In genomic region chr11:69090367-69090766, GRCm38 (mm10) we compare ENCODE assay signal across 9 mouse cellular contexts. TPM values are rescaled to one million over a fixed set of nuclear protein-coding genes. Genes with fewer than 3 reads are reported as not detected.
DNase-seq lines count a peak whose midpoint lies in the region; ATAC-seq and TF ChIP-seq lines count a peak whose summit lies in the region.
"Had no signal": no experiment of that assay in that cellular context is flagged by ENCODE, and none has a peak within 500 bp of the region (broad histone marks: within the 10 kb centered on the region; RNA-seq: fewer than 3 reads in every experiment).

No protein-coding gene starts in this region.

- TF ChIP-seq CTCF in midbrain, postnatal 0 days (IDR thresholded peaks at IDR 0.05) = no peak

- 0 out of 2 replicates have a peak overlapping the region, but pooled peaks have one; percentile 95 for H3K27ac ChIP-seq in kidney, embryonic 15.5 days
- H3K27ac ChIP-seq in forebrain, embryonic 12.5 days = 0 out of 2 replicates have a peak overlapping the region, but pooled peaks have one; percentile 31
- 0 out of 2 replicates have a peak overlapping the region, but pooled peaks have one; percentile 89 for H3K27ac ChIP-seq in hindbrain, embryonic 15.5 days (replicated peaks)
- no peak overlapping the region for H3K27ac ChIP-seq in midbrain, postnatal 0 days (ENCODE audit: low read depth, low read length)

- peak overlapping the region; percentile 96 for H3K4me3 ChIP-seq in kidney, embryonic 15.5 days (replicated peaks)
- H3K4me3 ChIP-seq in forebrain, embryonic 12.5 days (replicated peaks) = no peak overlapping the region
- peak overlapping the region; percentile 64; the same call in 1 of the 2 replicates for H3K4me3 ChIP-seq in hindbrain, embryonic 15.5 days
- no peak overlapping the region for H3K4me3 ChIP-seq in midbrain, postnatal 0 days (ENCODE audit: low read depth, low read length)

- H3K36me3 ChIP-seq in kidney, embryonic 15.5 days = peaks cover 31% of the 10 kb centered on the region
- H3K36me3 ChIP-seq in forebrain, embryonic 12.5 days (replicated peaks) = peaks cover 21% of the 10 kb centered on the region
- H3K36me3 ChIP-seq in hindbrain, embryonic 15.5 days = peaks cover 9% of the 10 kb centered on the region
- peaks cover 13% of the 10 kb centered on the region; the same call in 1 of the 2 replicates for H3K36me3 ChIP-seq in midbrain, postnatal 0 days (ENCODE audit: insufficient read depth, low read length)

- H3K27me3 ChIP-seq in kidney, embryonic 15.5 days = no peaks in the 10 kb centered on the region
- no peaks in the 10 kb centered on the region for H3K27me3 ChIP-seq in forebrain, embryonic 12.5 days
- H3K27me3 ChIP-seq in hindbrain, embryonic 15.5 days = no peaks in the 10 kb centered on the region
- H3K27me3 ChIP-seq in midbrain, postnatal 0 days (ENCODE audit: insufficient read depth, low read length) = no peaks in the 10 kb centered on the region

- peaks cover 66% of the 10 kb centered on the region for H3K4me1 ChIP-seq in kidney, embryonic 15.5 days
- peaks cover 34% of the 10 kb centered on the region for H3K4me1 ChIP-seq in forebrain, embryonic 12.5 days
- peaks cover 43% of the 10 kb centered on the region for H3K4me1 ChIP-seq in hindbrain, embryonic 15.5 days (replicated peaks)
- peaks cover 16% of the 10 kb centered on the region; the same call in 1 of the 2 replicates for H3K4me1 ChIP-seq in midbrain, postnatal 0 days (ENCODE audit: insufficient read depth, low read length)

- peak overlapping the region; percentile 100; the same call in 1 of the 2 replicates for H3K9ac ChIP-seq in kidney, embryonic 15.5 days
- H3K9ac ChIP-seq in forebrain, embryonic 12.5 days = no peak overlapping the region
- 0 out of 2 replicates have a peak overlapping the region, but pooled peaks have one; percentile 95 for H3K9ac ChIP-seq in hindbrain, embryonic 15.5 days
- H3K9ac ChIP-seq in midbrain, postnatal 0 days (replicated peaks; ENCODE audit: low read length, poor library complexity, severe bottlenecking) = no peak overlapping the region

- H3K9me3 ChIP-seq in kidney, embryonic 15.5 days (replicated peaks) = no peaks in the 10 kb centered on the region
- H3K9me3 ChIP-seq in forebrain, embryonic 12.5 days = no peaks in the 10 kb centered on the region
- H3K9me3 ChIP-seq in hindbrain, embryonic 15.5 days = no peaks in the 10 kb centered on the region
- no peaks in the 10 kb centered on the region for H3K9me3 ChIP-seq in midbrain, postnatal 0 days (ENCODE audit: low read length)

- H3K4me2 ChIP-seq in kidney, embryonic 15.5 days = peak overlapping the region; percentile 87
- H3K4me2 ChIP-seq in forebrain, embryonic 12.5 days = peak overlapping the region; percentile 98; the same call in 1 of the 2 replicates
- peak overlapping the region; percentile 98 for H3K4me2 ChIP-seq in hindbrain, embryonic 15.5 days
- peak overlapping the region; percentile 97; the same call in 1 of the 2 replicates for H3K4me2 ChIP-seq in midbrain, postnatal 0 days (ENCODE audit: low read depth, low read length, poor library complexity, severe bottlenecking)

- 67% methylated on average over 6 of the region's 6 CpGs for WGBS in kidney, embryonic 15.5 days
- 73% methylated on average over 6 of the region's 6 CpGs for WGBS in forebrain, embryonic 12.5 days
- 49% methylated on average over 6 of the region's 6 CpGs for WGBS in hindbrain, embryonic 15.5 days
- WGBS in midbrain, postnatal 0 days = 57% methylated on average over 6 of the region's 6 CpGs

- DNase-seq in kidney, postnatal 4 days = no peak
- no peak for DNase-seq in midbrain, postnatal 0 days (ENCODE audit: low spot score)
- no peak for DNase-seq in adrenal gland, postnatal 4 days (ENCODE audit: low spot score in 2 of 2)
- no peak for DNase-seq in T-cell, adult 2 months (ENCODE audit: low spot score)
- no peak for DNase-seq in cerebellum, postnatal 36 days
- DNase-seq: thymus, postnatal 14 days had no signal

- ATAC-seq in kidney, embryonic 15.5 days (replicated peaks; ENCODE audit: low FRiP score) = no peak
- ATAC-seq in forebrain, embryonic 12.5 days (ENCODE audit: low FRiP score) = no peak
- no peak for ATAC-seq in hindbrain, embryonic 15.5 days (ENCODE audit: low FRiP score, low read depth)
- ATAC-seq in midbrain, postnatal 0 days (ENCODE audit: low FRiP score) = no peak

RNA-seq across cellular contexts. Expression of gene Vamp2, which starts 2.1 kb away (rescaled TPM):
- polyA plus RNA-seq in kidney, embryonic 15.5 days (2015; fragmentation: Nextera tagmentation; extraction: Ambion mirVana) = 83.5 and 101 TPM in 2 replicates
- 103 and 121 TPM in 2 replicates for polyA plus RNA-seq in forebrain, embryonic 12.5 days (2016; fragmentation: Nextera tagmentation; extraction: Ambion mirVana)
- 317 and 437 TPM in 2 replicates for polyA plus RNA-seq in hindbrain, embryonic 15.5 days (2015; fragmentation: Nextera tagmentation; extraction: Ambion mirVana)
- total RNA-seq in midbrain, postnatal 0 days (2014; rRNA removed) = 144 and 157 TPM in 2 replicates
- 591 and 600 TPM in 2 replicates for polyA plus RNA-seq in midbrain, postnatal 0 days (2015; fragmentation: Nextera tagmentation; extraction: Ambion mirVana)
- total RNA-seq in adrenal gland, postnatal 4 days (2021) = 100 to 1,000 TPM; 208 to 226 TPM

RNA-seq across cellular contexts. Expression of gene Per1, which starts 4.7 kb away (rescaled TPM):
- 12.1 and 13.7 TPM in 2 replicates for polyA plus RNA-seq in kidney, embryonic 15.5 days (2015; fragmentation: Nextera tagmentation; extraction: Ambion mirVana)
- 7.8 and 12.3 TPM in 2 replicates for polyA plus RNA-seq in forebrain, embryonic 12.5 days (2016; fragmentation: Nextera tagmentation; extraction: Ambion mirVana)
- 10.0 and 10.1 TPM in 2 replicates for polyA plus RNA-seq in hindbrain, embryonic 15.5 days (2015; fragmentation: Nextera tagmentation; extraction: Ambion mirVana)
- 28.5 and 47.1 TPM in 2 replicates for total RNA-seq in midbrain, postnatal 0 days (2014; rRNA removed)
- polyA plus RNA-seq in midbrain, postnatal 0 days (2015; fragmentation: Nextera tagmentation; extraction: Ambion mirVana) = 11.8 and 15.4 TPM in 2 replicates
- total RNA-seq in adrenal gland, postnatal 4 days (2021) = 100 to 1,000 TPM in 1 of 2 experiments, 10 to 100 TPM in 1; 99.4 to 130 TPM

RNA-seq across cellular contexts. Expression of gene Tmem107, which starts 19.8 kb away (rescaled TPM):
- polyA plus RNA-seq in kidney, embryonic 15.5 days (2015; fragmentation: Nextera tagmentation; extraction: Ambion mirVana) = 60.8 and 64.3 TPM in 2 replicates
- 53.4 and 56.9 TPM in 2 replicates for polyA plus RNA-seq in forebrain, embryonic 12.5 days (2016; fragmentation: Nextera tagmentation; extraction: Ambion mirVana)
- polyA plus RNA-seq in hindbrain, embryonic 15.5 days (2015; fragmentation: Nextera tagmentation; extraction: Ambion mirVana) = 36.6 and 41.7 TPM in 2 replicates
- 42.4 and 61.8 TPM in 2 replicates for total RNA-seq in midbrain, postnatal 0 days (2014; rRNA removed)
- 23.8 and 27.8 TPM in 2 replicates for polyA plus RNA-seq in midbrain, postnatal 0 days (2015; fragmentation: Nextera tagmentation; extraction: Ambion mirVana)
- 10 to 100 TPM; 20.6 TPM for total RNA-seq in adrenal gland, postnatal 4 days (2021)

RNA-seq across cellular contexts. Expression of gene Hes7, which starts 29.8 kb away (rescaled TPM):
- 0.42 and 0.46 TPM in 2 replicates for polyA plus RNA-seq in kidney, embryonic 15.5 days (2015; fragmentation: Nextera tagmentation; extraction: Ambion mirVana)
- 0.31 and 0.43 TPM in 2 replicates for polyA plus RNA-seq in forebrain, embryonic 12.5 days (2016; fragmentation: Nextera tagmentation; extraction: Ambion mirVana)
- 0.87 and 0.98 TPM in 2 replicates for polyA plus RNA-seq in hindbrain, embryonic 15.5 days (2015; fragmentation: Nextera tagmentation; extraction: Ambion mirVana)
- total RNA-seq in midbrain, postnatal 0 days (2014; rRNA removed) = 1.2 and 2.1 TPM in 2 replicates
- 1.7 and 2.0 TPM in 2 replicates for polyA plus RNA-seq in midbrain, postnatal 0 days (2015; fragmentation: Nextera tagmentation; extraction: Ambion mirVana)
- under 1 TPM; 0.51 to 0.59 TPM for total RNA-seq in adrenal gland, postnatal 4 days (2021)

RNA-seq across cellular contexts. Expression of gene Borcs6, which starts 30.9 kb away (rescaled TPM):
- 7.4 and 8.7 TPM in 2 replicates for polyA plus RNA-seq in kidney, embryonic 15.5 days (2015; fragmentation: Nextera tagmentation; extraction: Ambion mirVana)
- 7.4 and 11.1 TPM in 2 replicates for polyA plus RNA-seq in forebrain, embryonic 12.5 days (2016; fragmentation: Nextera tagmentation; extraction: Ambion mirVana)
- 22.1 and 23.1 TPM in 2 replicates for polyA plus RNA-seq in hindbrain, embryonic 15.5 days (2015; fragmentation: Nextera tagmentation; extraction: Ambion mirVana)
- 33.3 and 39.0 TPM in 2 replicates for total RNA-seq in midbrain, postnatal 0 days (2014; rRNA removed)
- polyA plus RNA-seq in midbrain, postnatal 0 days (2015; fragmentation: Nextera tagmentation; extraction: Ambion mirVana) = 21.1 and 21.3 TPM in 2 replicates
- total RNA-seq in adrenal gland, postnatal 4 days (2021) = 10 to 100 TPM; 24.3 to 26.0 TPM

Comparison
In these comparisons a context has a peak if more than half of its experiments do, and no peak if none do; other contexts are left out.
1. H3K4me3 ChIP-seq: peak in kidney, embryonic 15.5 days (single experiment) and hindbrain, embryonic 15.5 days (single experiment); none in forebrain, embryonic 12.5 days (single experiment) and midbrain, postnatal 0 days (single experiment).
2. H3K9ac ChIP-seq: peak in kidney, embryonic 15.5 days (single experiment) and hindbrain, embryonic 15.5 days (single experiment); none in forebrain, embryonic 12.5 days (single experiment) and midbrain, postnatal 0 days (single experiment).
3. Peak in every context shown above with its lines, with median percentiles within 50 percentile points of each other: H3K4me2 ChIP-seq.